Mouse (Mus musculus): ENCODE data around the gene Ube2ql1.

The Ube2ql1 gene

GRCm38 (mm10) chr13:69707496-69707895 is 32.2 kb downstream of the Ube2ql1 start:
- DNase-seq = no peak

GRCm38 (mm10) chr13:69706919-69707318 is 32.8 kb downstream of the Ube2ql1 start:
- DNase-seq = no peak

- DNase-seq = no peak
These were observed 36.2 kb downstream of the Ube2ql1 start for GRCm38 (mm10) chr13:69703505-69703904.

- no peak for DNase-seq
These were observed 38.3 kb downstream of the Ube2ql1 start for GRCm38 (mm10) chr13:69701397-69701796.

GRCm38 (mm10) chr13:69700827-69701226 is 38.9 kb downstream of the Ube2ql1 start:
- no peak for DNase-seq

- no peak for DNase-seq
These were observed 43.2 kb downstream of the Ube2ql1 start for GRCm38 (mm10) chr13:69696333-69696991.

- DNase-seq = no peak
These were observed 48.6 kb downstream of the Ube2ql1 start for GRCm38 (mm10) chr13:69691074-69691473.

GRCm38 (mm10) chr13:69687023-69687422 is 52.7 kb downstream of the Ube2ql1 start:
- peak; percentile 83 for DNase-seq

- peak; percentile 67 for DNase-seq
These were observed 54.3 kb downstream of the Ube2ql1 start for GRCm38 (mm10) chr13:69685406-69685818.

GRCm38 (mm10) chr13:69673921-69674618 is 65.6 kb downstream of the Ube2ql1 start:
- peak; percentile 62 for DNase-seq

GRCm38 (mm10) chr13:69673197-69673920 is 66.3 kb downstream of the Ube2ql1 start:
- peak; percentile 64 for DNase-seq

GRCm38 (mm10) chr13:69672565-69672964 is 67.1 kb downstream of the Ube2ql1 start:
- peak; percentile 73 for DNase-seq

- peak; percentile 82 for DNase-seq
These were observed 67.6 kb downstream of the Ube2ql1 start for GRCm38 (mm10) chr13:69672121-69672520.

- DNase-seq = peak; percentile 36
These were observed 85.2 kb downstream of the Ube2ql1 start for GRCm38 (mm10) chr13:69654508-69654907.
